Mouse (Mus musculus): Measurements from ENCODE around the gene Vmn1r23.
"Not testable (repeated sequence)": the region's sequence is repeated elsewhere in the genome, so short reads cannot be mapped to it uniquely, and the experiment has no call there.

Vmn1r23 gene

GRCm38 (mm10) chr6:57926738-57927137, at the start of gene Vmn1r23:
Gene Vmn1r23, minus strand, starts transcription at chr6:57926838.
- no peak for DNase-seq

DNA sequence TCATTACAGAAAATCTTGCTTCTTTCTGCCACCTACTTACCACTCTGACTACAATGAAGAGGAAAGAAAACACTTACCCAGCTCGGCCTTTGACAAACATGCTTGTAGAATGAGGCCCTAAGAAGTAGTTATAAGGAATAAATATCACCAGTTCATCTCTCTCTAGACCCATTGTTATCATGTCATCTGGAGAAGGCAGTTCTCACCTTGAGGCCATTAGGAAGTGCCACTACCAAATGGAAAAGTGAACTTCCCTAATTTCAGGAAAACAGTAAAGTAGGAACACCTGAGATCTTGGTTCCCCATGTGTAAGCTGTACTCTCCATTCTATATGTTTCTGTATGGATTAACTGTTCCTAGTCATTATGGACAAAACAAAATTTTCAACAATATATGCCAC, 34.8 kb upstream of the Vmn1r23 start, which contains the start of gene Vmn1r24:
TSS of gene Vmn1r24 (minus strand) at position 101 of the 400 bp plus-strand sequence.
- not testable (repeated sequence) for DNase-seq

GRCm38 (mm10) chr6:57907928-57908327, 18.7 kb downstream of the Vmn1r23 start, which contains the start of gene Vmn1r22:
Gene Vmn1r22, minus strand, starts transcription at chr6:57908028.
- DNase-seq = no peak
